Mouse (Mus musculus) hindbrain, embryonic 14.5 days (tissue): ENCODE measurements around the gene Mdn1. TPM values are rescaled to one million over a fixed set of nuclear protein-coding genes. Genes with fewer than 3 reads are reported as not detected.

Source experiments
- ATAC-seq: fragments of 200-750 bp; cut with Nextera tagmentation; 2 replicates; pipeline ENCODE4 v1.8.0; 2017; ENCODE audit warnings: moderate number of reproducible peaks, mild to moderate bottlenecking, moderate TSS enrichment, moderate library complexity; ENCODE audit not compliant: low FRiP score
- DNase-seq: peaks from one replicate; pipeline ENCODE4 v3.0.0-alpha.2; 2015; ENCODE audit warnings: low spot score
- H3K27ac ChIP-seq: fragments of 300-500 bp; sonication (generic); 2 replicates; pipeline ENCODE4 v1.5.1; 2014; ENCODE audit warnings: mild to moderate bottlenecking, moderate library complexity
- H3K27me3 ChIP-seq: fragments of 300-500 bp; sonication (generic); 2 replicates; pipeline ENCODE4 v1.6.1; 2014; ENCODE audit warnings: mild to moderate bottlenecking, low read length, mixed read lengths; ENCODE audit not compliant: control insufficient read depth, insufficient read depth
- H3K36me3 ChIP-seq: fragments of 300-500 bp; sonication (generic); replicated peaks from 2 replicates; pipeline ENCODE4 v1.6.1; 2014; ENCODE audit not compliant: control insufficient read depth, insufficient read depth
- H3K4me1 ChIP-seq: fragments of 300-500 bp; sonication (generic); replicated peaks from 2 replicates; pipeline ENCODE4 v1.6.1; 2014; ENCODE audit warnings: antibody characterized with exemption, low read length, mixed read lengths; ENCODE audit not compliant: control insufficient read depth, insufficient read depth
- H3K4me2 ChIP-seq: fragments of 300-500 bp; sonication (generic); replicated peaks from 2 replicates; pipeline ENCODE4 v1.6.1; 2014; ENCODE audit warnings: mild to moderate bottlenecking, moderate library complexity
- H3K4me3 ChIP-seq: fragments of 300-500 bp; sonication (generic); replicated peaks from 2 replicates; pipeline ENCODE4 v1.5.1; 2014; ENCODE audit warnings: mild to moderate bottlenecking, low read length
- H3K9ac ChIP-seq: fragments of 300-500 bp; sonication (generic); 2 replicates; pipeline ENCODE4 v1.6.1; 2014
- H3K9me3 ChIP-seq: fragments of 300-500 bp; sonication (generic); 2 replicates; pipeline ENCODE4 v1.6.1; 2016; ENCODE audit warnings: low read length; ENCODE audit not compliant: control insufficient read depth
- WGBS: fragments of 180-500 bp; shearing (Covaris S2); extraction: QIAGEN DNeasy Blood & Tissue Kit; methylation state at CpG from one replicate; pipeline ENCODE4 v1.1.7; 2014; 5-methylcytosine and 5-hydroxymethylcytosine counted together
- polyA plus RNA-seq: library from polyadenylated mRNA; unstranded; fragments of >200 nt; fragmentation: Nextera tagmentation; extraction: Ambion mirVana; gene quantifications from 2 replicates; pipeline ENCODE4 v1.2.1, GENCODE M21; 2014

The Mdn1 gene
- polyA plus RNA-seq, 1 experiment from 2014 or later: 23.3 TPM

DNA sequence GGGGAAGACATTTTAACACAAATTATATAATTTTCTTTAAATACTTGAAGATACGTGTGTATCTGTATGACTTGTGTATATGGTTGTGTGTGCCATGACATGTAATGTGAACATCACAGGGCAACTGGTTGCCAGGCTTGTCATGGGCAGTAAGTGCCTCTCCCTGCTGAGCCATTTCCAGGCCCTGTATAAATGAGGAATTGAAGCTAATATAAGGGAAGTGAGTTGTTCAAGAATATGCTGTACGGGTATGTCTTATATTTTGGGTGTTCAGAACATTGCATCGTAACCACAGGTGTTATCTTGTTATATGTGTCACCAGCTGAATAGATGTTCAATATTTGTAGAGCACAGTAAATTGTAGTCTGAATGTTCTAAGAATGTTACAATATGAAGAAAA, 20.6 kb downstream of the Mdn1 start:
- H3K36me3 ChIP-seq: peaks cover 95% of the 10 kb centered on the region
- no peak overlapping the region for H3K4me3 ChIP-seq
- no peaks in the 10 kb centered on the region for H3K9me3 ChIP-seq
- no peak overlapping the region for H3K9ac ChIP-seq
- H3K27me3 ChIP-seq: no peaks in the 10 kb centered on the region
- ATAC-seq: no peak
- WGBS: 94% methylated on average over 3 of the region's 3 CpGs
- H3K27ac ChIP-seq: no peak overlapping the region
- DNase-seq: no peak
- no peak overlapping the region for H3K4me2 ChIP-seq
- H3K4me1 ChIP-seq: no peaks in the 10 kb centered on the region

DNA sequence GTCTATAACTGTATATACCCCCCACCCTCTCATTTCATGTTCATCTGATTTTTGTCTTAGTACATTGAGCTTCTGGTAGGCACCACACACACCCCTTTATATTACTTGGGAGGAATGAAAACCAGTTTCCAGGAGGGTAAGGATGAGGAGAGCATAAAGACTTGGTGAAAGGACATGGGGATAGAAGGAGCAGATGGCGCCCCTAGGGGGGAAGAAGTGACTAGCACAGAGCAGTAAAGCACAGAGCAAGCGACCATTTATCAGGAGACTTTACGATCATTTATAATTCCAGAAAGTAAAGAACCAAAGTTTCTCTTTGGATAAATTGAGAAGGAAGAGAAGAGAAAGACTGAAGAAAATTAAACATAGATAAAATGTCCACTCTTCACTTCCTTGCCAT, 23.9 kb downstream of the Mdn1 start:
- 77% methylated on average over 3 of the region's 3 CpGs for WGBS
- no peak for DNase-seq
- Histone ChIP-seq H3K9ac (no peak overlapping the region), H3K27me3 (no peaks in the 10 kb centered on the region), H3K4me2 (no peak overlapping the region), H3K36me3 (peaks cover 95% of the 10 kb centered on the region), H3K9me3 (no peaks in the 10 kb centered on the region), H3K4me3 (no peak overlapping the region), H3K27ac (no peak overlapping the region), H3K4me1 (no peaks in the 10 kb centered on the region)
- ATAC-seq: no peak

DNA sequence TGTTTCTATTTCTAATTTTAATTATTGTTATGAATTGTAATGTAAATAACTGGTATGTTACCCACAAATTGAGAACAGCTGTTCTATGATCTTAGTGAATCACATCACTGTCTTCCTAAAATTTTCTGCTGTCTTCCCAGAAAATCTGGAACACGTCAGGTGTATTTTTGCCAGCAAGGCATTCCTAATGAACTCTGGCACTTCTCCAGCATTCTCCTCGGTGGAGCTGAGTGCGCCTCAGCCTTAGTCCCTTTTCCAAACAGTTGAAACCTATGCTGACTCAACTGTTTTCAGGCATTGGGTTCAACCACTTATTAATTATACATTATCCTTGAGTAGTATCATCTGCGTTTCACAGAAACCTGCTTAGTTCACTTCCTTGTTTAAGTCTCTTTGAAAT, 25.6 kb downstream of the Mdn1 start:
- H3K36me3 ChIP-seq: peaks cover 93% of the 10 kb centered on the region
- no peak overlapping the region for H3K9ac ChIP-seq
- H3K4me1 ChIP-seq: no peaks in the 10 kb centered on the region
- H3K27ac ChIP-seq: no peak overlapping the region
- DNase-seq (no peak), ATAC-seq (no peak)
- H3K27me3 ChIP-seq: no peaks in the 10 kb centered on the region
- H3K9me3 ChIP-seq: no peaks in the 10 kb centered on the region
- H3K4me2 ChIP-seq: no peak overlapping the region
- H3K4me3 ChIP-seq: no peak overlapping the region
- 74% methylated on average over 4 of the region's 4 CpGs for WGBS

DNA sequence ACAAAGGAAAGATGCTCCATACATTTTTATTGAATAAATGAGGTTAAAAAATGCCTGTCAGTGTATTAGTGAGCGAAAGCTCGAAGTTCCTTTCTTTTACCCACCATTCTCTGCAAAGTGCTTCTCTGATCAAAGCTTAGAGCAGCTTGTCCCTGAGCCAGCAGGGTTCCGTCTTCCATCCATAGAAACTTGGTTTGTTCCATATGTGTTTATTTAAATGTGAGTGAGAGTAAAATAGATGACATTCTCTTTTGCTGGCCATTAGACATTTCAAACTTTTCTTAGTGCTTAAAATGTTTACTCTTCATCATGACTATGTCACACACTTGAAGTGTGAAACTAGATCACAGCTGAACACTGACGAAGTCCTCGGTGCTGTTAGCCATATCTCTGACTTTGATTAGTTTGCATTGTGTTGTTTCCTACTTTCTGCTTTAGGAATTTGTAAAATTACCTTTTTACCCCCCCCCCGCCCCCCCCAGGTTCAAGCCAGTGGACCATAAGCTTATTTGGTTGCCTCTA, 26.2 kb downstream of the Mdn1 start:
- DNase-seq: no peak
- no peaks in the 10 kb centered on the region for H3K27me3 ChIP-seq
- peaks cover 92% of the 10 kb centered on the region for H3K36me3 ChIP-seq
- ATAC-seq: no peak
- H3K4me1 ChIP-seq: no peaks in the 10 kb centered on the region
- H3K9me3 ChIP-seq: no peaks in the 10 kb centered on the region
- 86% methylated on average over 6 of the region's 6 CpGs for WGBS
- H3K4me2 ChIP-seq: no peak overlapping the region
- H3K4me3 ChIP-seq: no peak overlapping the region
- no peak overlapping the region for H3K27ac ChIP-seq
- no peak overlapping the region for H3K9ac ChIP-seq

DNA sequence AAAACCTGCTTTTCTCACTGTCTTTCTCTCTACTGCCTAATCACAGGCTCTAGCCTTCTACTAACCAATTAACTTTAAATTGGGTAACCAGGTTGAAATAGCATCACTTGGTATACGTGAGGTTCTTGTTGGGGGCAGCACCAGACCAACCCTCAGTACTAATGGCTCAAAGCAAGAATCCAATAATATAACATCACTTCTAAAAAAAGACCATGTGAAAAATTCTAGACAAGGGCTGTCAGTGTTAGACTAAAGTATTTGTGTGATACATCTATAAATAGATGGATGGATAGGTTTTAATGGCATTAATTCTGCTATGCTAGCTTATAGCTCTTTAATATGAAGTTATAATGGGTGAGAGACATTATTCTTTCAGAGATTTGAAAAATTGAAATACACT, 60.8 kb downstream of the Mdn1 start:
- no peak overlapping the region for H3K4me3 ChIP-seq
- WGBS: 100% methylated on average over 1 of the region's 1 CpGs
- no peak overlapping the region for H3K27ac ChIP-seq
- no peaks in the 10 kb centered on the region for H3K4me1 ChIP-seq
- H3K4me2 ChIP-seq: no peak overlapping the region
- DNase-seq: no peak
- H3K36me3 ChIP-seq: peaks cover 94% of the 10 kb centered on the region
- no peaks in the 10 kb centered on the region for H3K9me3 ChIP-seq
- H3K27me3 ChIP-seq: no peaks in the 10 kb centered on the region
- ATAC-seq: no peak
- H3K9ac ChIP-seq: no peak overlapping the region

- DNase-seq: peak; percentile 37
- WGBS: 88% methylated on average over 6 of the region's 6 CpGs
Measured at GRCm38 (mm10) chr4:32745394-32745793, 88.5 kb downstream of the Mdn1 start.

GRCm38 (mm10) chr4:32748396-32748795, 91.5 kb downstream of the Mdn1 start:
- Histone ChIP-seq H3K4me3 (no peak overlapping the region), H3K9ac (no peak overlapping the region), H3K36me3 (peaks cover 96% of the 10 kb centered on the region), H3K4me1 (no peaks in the 10 kb centered on the region), H3K27ac (no peak overlapping the region), H3K4me2 (no peak overlapping the region), H3K9me3 (no peaks in the 10 kb centered on the region), H3K27me3 (no peaks in the 10 kb centered on the region)
- no peak for DNase-seq
- no peak for ATAC-seq
- 96% methylated on average over 7 of the region's 7 CpGs for WGBS

More at GRCm38 (mm10) chr4:32745394-32745793, 88.5 kb downstream of the Mdn1 start:
- H3K4me2 ChIP-seq: no peak overlapping the region
- H3K27me3 ChIP-seq: no peaks in the 10 kb centered on the region
- H3K4me1 ChIP-seq: no peaks in the 10 kb centered on the region
- peaks cover 98% of the 10 kb centered on the region for H3K36me3 ChIP-seq
- no peak overlapping the region for H3K4me3 ChIP-seq
- no peak overlapping the region for H3K9ac ChIP-seq
- H3K9me3 ChIP-seq: no peaks in the 10 kb centered on the region
- ATAC-seq: no peak
- H3K27ac ChIP-seq: no peak overlapping the region

DNA sequence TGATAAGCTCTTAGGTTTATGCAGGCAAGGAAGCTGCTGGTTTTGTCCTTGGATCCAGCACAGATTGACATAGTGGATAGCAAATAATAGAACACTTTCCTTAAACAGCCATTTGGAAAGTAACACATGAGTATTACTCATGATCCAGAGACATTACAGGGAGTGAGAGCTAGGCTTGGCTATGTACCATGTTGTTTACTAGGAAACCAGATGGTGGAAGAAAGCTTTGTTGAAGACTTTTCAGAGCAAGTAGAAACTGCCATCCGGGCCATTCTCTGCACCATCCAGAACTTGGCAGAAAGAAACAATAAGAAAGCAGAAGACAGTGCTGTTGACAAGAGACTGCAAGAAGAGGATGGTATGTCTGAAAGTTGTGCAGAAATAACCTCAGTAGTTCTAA, 93.8 kb downstream of the Mdn1 start:
- Histone ChIP-seq H3K4me1 (no peaks in the 10 kb centered on the region), H3K4me2 (no peak overlapping the region), H3K27ac (no peak overlapping the region), H3K36me3 (peaks cover 89% of the 10 kb centered on the region), H3K9me3 (no peaks in the 10 kb centered on the region), H3K4me3 (no peak overlapping the region), H3K9ac (no peak overlapping the region), H3K27me3 (no peaks in the 10 kb centered on the region)
- ATAC-seq (no peak), DNase-seq (no peak)
- WGBS: 88% methylated on average over 1 of the region's 1 CpGs

DNA sequence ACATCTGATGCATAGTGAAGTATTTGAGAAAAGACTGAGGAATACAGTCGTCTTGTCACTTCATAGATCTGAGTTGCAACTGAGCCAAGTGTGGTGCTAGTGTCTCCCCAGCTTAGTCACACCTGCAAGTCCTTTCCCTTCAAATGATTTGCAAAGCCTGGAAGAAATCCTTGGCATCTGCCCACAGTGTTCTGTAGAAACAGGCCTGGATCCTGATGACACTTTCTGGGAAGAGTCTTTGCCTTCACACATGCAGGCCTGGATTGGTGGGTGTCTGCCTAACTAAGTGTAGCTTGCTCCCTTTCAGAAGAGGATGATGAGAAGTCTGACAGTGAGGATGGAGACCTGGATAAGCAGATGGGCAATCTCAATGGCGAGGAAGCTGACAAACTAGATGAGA, 100.5 kb downstream of the Mdn1 start:
- H3K4me1 ChIP-seq: no peaks in the 10 kb centered on the region
- H3K9me3 ChIP-seq: no peaks in the 10 kb centered on the region
- H3K4me3 ChIP-seq: no peak overlapping the region
- DNase-seq (no peak), ATAC-seq (no peak)
- H3K9ac ChIP-seq: no peak overlapping the region
- H3K4me2 ChIP-seq: no peak overlapping the region
- peaks cover 80% of the 10 kb centered on the region for H3K36me3 ChIP-seq
- 92% methylated on average over 2 of the region's 2 CpGs for WGBS
- no peaks in the 10 kb centered on the region for H3K27me3 ChIP-seq
- no peak overlapping the region for H3K27ac ChIP-seq

- H3K4me2 ChIP-seq: no peak overlapping the region
- H3K9me3 ChIP-seq: no peaks in the 10 kb centered on the region
- H3K27ac ChIP-seq: no peak overlapping the region
- no peaks in the 10 kb centered on the region for H3K4me1 ChIP-seq
- ATAC-seq: no peak
- no peak overlapping the region for H3K4me3 ChIP-seq
- no peak for DNase-seq
- WGBS: 84% methylated on average over 7 of the region's 7 CpGs
- peaks cover 85% of the 10 kb centered on the region for H3K36me3 ChIP-seq
- no peak overlapping the region for H3K9ac ChIP-seq
- no peaks in the 10 kb centered on the region for H3K27me3 ChIP-seq
Measured at GRCm38 (mm10) chr4:32767471-32767870, 110.6 kb downstream of the Mdn1 start.
